Mouse (Mus musculus) megakaryocyte progenitor cell, adult 5-6 weeks (primary cell): ENCODE measurements around the gene Atp6v1f. TPM values are rescaled to one million over a fixed set of nuclear protein-coding genes. Genes with fewer than 3 reads are reported as not detected.

Experiments
- ATAC-seq: replicated peaks from 2 replicates; pipeline ENCODE4 v1.8.0; 2016; ENCODE audit warnings: mild to moderate bottlenecking, moderate TSS enrichment, inconsistent platforms; ENCODE audit not compliant: poor library complexity
- total RNA-seq, 2 experiments: library from RNA; stranded (forward) in 1 of 2; stranded (reverse) in 1 of 2; fragments of 157-497, 149-512 nt in 1 of 2; fragments of 200-1000 nt in 1 of 2; gene quantifications; 2 replicates each; pipeline versions ENCODE4 v1.2.3 to v1.2.4; 2015 to 2017

Atp6v1f gene
- total RNA-seq, 2 experiments from 2014 or later = 159 to 205 TPM

DNA sequence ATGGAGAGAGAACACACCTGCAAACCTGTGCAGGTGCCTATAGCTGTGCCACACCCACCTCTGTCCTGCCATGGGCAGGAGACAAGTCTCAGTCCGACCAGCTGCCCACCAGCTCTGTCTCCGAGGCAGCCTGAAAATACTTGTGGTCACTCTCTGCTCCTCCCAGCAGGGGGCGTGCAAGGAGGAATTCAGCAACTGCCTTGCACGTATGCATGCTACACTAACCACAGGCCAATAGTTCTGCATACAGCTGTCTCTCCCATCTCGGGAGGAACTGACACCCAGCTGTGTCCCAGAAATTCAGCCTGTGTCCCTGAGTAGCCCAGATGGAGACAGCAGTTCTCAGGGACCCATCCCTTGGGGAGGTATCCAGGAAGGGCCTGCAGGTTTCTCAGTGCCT is 49.6 kb downstream of the Atp6v1f start:
- peak; percentile 96 for ATAC-seq

Other genes starting within 250 kb of the Atp6v1f start
- 14.3 and 17.8 TPM in 2 replicates for gene Hilpda, start 195.2 kb upstream of the Atp6v1f start, total RNA-seq (2015)
- 7.1 and 10.9 TPM in 2 replicates for gene Hilpda, start 195.2 kb upstream of the Atp6v1f start, total RNA-seq (2017)
- 1.1 TPM in 1 of 2 replicates, not detected in the other for gene Fam71f2, start 188.1 kb upstream of the Atp6v1f start, total RNA-seq (2015)
- 0.68 TPM in 1 of 2 replicates, not detected in the other for gene Fam71f2, start 188.1 kb upstream of the Atp6v1f start, total RNA-seq (2017)
- not detected in 2 replicates for gene Fam71f1, start 148.6 kb upstream of the Atp6v1f start, total RNA-seq (2015)
- not detected in 2 replicates for gene Fam71f1, start 148.6 kb upstream of the Atp6v1f start, total RNA-seq (2017)
- gene Calu, start 119.6 kb upstream of the Atp6v1f start, total RNA-seq (2015) = 84.9 and 85.3 TPM in 2 replicates
- 211 TPM in 2 replicates for gene Calu, start 119.6 kb upstream of the Atp6v1f start, total RNA-seq (2017)
- gene Opn1sw, start 79.2 kb upstream of the Atp6v1f start, total RNA-seq (2015) = not detected in 2 replicates
- gene Opn1sw, start 79.2 kb upstream of the Atp6v1f start, total RNA-seq (2017) = not detected in 2 replicates
- gene Ccdc136, start 71.4 kb upstream of the Atp6v1f start, total RNA-seq (2015) = not detected in 2 replicates
- gene Ccdc136, start 71.4 kb upstream of the Atp6v1f start, total RNA-seq (2017) = 0.41 TPM in 1 of 2 replicates, not detected in the other
- not detected in 2 replicates for gene Flnc, start 34.5 kb upstream of the Atp6v1f start, total RNA-seq (2015)
- not detected in 2 replicates for gene Flnc, start 34.5 kb upstream of the Atp6v1f start, total RNA-seq (2017)
- gene Atp6v1fnb, start 3.7 kb downstream of the Atp6v1f start, total RNA-seq (2015) = 0.79 TPM in 1 of 2 replicates, not detected in the other
- gene Atp6v1fnb, start 3.7 kb downstream of the Atp6v1f start, total RNA-seq (2017) = not detected in 2 replicates
- 0.05 TPM in 1 of 2 replicates, not detected in the other for gene Kcp, start 40.2 kb downstream of the Atp6v1f start, total RNA-seq (2015)
- gene Kcp, start 40.2 kb downstream of the Atp6v1f start, total RNA-seq (2017) = 0.50 TPM in 1 of 2 replicates, not detected in the other
- 6.1 and 11.5 TPM in 2 replicates for gene Irf5, start 58.9 kb downstream of the Atp6v1f start, total RNA-seq (2015)
- 14.4 and 18.1 TPM in 2 replicates for gene Irf5, start 58.9 kb downstream of the Atp6v1f start, total RNA-seq (2017)
- gene Tnpo3, start 142.2 kb downstream of the Atp6v1f start, total RNA-seq (2015) = 61.7 and 79.3 TPM in 2 replicates
- 61.9 and 74.2 TPM in 2 replicates for gene Tnpo3, start 142.2 kb downstream of the Atp6v1f start, total RNA-seq (2017)
- gene Tspan33, start 226.5 kb downstream of the Atp6v1f start, total RNA-seq (2015) = 4.6 and 5.4 TPM in 2 replicates
- gene Tspan33, start 226.5 kb downstream of the Atp6v1f start, total RNA-seq (2017) = 3.7 and 5.8 TPM in 2 replicates